Mouse (Mus musculus) left cerebral cortex, adult 8-10 months (tissue): Measurements from ENCODE around the gene Nfkbiz. TPM values are rescaled to one million over a fixed set of nuclear protein-coding genes. Genes with fewer than 3 reads are reported as not detected.
A peak's percentile ranks its signal among the peaks of the same experiment; 100 is the strongest.
"Not testable (repeated sequence)": the region's sequence is repeated elsewhere in the genome, so short reads cannot be mapped to it uniquely, and the experiment has no call there.

Source experiments
- DNase-seq, 2 experiments: peaks; one replicate each; pipeline ENCODE4 v3.0.0; 2022; ENCODE audit warnings: low spot score in 2 of 2
- total RNA-seq, 4 experiments: library from RNA; stranded (reverse); gene quantifications; 2 replicates each; pipeline ENCODE4 v1.2.4; 2022

Gene Nfkbiz
- 1 to 10 TPM; 3.3 to 4.8 (median 3.9) TPM for total RNA-seq

DNA sequence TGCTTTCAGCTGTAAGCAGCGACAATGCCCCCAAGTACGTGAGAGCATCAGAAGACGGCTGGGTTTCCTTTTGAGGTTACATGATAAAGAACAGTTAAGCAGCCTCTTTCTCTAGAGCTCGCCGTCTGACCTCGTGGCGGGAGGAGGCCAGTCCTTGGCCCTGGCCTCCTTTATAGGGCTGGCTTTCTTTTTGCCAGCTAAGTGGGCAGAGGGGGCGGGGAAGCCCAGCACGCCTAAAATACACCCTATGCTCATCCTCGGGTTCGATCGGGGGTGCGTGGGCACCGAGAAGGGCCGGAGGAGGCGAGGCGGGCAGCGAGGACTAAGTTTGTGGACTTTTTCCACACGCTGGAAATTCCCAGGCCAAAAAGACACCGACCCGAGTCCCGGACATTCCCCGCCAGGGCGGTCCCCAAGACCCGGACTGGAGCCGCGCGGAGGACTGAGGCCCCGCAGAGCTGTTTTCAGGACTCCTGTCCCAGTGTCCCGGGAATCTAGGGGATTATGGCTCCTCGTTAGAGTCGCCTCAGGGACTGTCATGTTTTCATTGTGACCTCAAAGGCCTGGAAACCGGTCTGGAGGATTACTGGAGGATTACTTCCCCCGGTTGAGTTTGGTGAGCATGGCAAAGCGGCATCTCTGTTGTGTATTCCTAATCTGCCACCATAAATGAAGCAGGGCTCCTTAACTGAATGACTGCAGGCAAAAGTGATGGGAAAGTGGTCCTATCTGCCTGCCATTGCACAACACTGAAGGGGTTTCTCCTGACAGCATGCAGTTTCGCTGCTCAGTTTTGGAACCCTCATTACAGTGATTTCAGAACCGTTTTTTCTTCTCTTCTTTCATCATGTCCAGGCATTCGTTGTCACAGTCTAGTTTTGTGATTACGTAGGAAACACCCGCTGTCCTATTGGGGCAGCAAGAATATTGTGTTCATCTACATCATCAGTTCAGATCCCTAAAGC lies at the start of gene Nfkbiz:
Gene Nfkbiz (minus strand): TSS at position 390 of the 965 bp plus-strand sequence.
- peak; percentile 54 to 74 for DNase-seq

DNA sequence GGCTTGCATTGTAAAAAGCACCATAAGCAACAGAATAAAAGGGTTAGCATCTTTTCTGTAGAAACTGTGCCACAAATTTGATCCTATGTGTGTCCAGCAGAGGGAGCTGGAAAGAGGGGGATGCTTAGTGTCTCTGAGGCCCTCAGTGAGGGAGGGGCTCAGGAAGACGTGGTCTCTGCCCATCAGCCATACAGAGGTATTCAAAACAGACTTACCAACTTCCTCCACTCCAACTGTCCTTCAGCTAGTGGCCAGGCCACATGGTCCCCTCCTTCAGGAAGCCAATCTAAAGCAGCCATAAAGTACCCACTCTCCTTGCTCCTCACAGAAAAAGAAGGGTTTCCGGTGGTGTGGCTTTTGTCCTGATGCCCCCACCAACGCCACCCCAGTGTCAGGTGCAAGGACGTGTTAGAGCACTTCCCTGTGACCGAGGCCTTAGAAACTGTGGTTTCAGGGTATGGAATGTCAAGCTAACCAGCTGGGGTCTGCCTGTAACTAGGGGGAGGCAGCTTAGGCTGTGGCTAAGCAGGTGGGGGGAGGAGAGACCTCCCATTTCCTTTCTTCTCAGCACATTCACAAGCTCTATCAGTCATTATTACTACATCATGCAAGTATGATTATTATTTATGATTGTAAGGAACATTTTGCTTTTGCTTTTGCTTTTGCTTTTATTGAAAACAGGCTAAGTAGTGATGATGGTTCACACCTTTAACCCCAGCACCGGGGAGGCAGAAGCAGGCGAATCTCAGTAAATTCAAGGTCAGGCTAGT lies 49.3 kb upstream of the Nfkbiz start:
- no peak for DNase-seq

DNA sequence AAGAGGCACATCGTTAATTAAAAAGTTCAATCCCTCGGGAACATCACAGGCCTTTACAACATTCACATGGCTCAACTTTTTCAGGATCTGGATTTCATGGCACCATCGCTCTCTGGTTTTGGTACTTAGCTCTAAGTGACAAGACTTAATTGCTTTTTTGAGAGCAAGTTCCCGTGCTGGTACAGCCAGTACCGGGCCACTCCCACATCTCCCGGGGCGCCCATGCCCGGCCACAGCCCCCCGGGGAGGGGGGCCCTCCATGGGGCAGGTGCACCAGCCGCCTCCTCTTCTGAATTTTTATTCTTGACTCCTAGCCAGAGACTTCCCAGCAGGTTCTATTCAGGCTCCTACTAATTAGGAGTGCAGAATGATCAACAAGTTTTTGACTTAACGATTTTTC lies 45.5 kb upstream of the Nfkbiz start:
- no peak for DNase-seq

DNA sequence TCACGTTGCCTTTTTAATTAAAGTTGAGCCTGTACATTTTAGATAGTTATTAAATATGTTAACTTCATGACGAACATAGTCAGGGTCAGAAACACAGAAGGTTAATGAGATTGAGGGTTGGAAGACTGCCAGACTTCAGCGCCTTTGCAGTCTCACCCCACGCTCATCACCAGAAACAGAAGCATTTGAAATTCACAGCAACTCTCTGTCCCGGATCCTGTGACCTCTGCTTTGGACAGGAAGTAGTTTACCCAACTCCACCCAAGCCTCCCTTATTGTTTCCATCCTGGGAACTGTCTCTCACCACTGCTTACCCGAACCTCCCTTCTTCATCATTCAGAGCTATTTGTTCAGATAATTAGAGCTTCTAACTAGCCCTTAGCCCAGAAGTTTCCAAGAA lies 37.3 kb upstream of the Nfkbiz start:
- no peak for DNase-seq

DNA sequence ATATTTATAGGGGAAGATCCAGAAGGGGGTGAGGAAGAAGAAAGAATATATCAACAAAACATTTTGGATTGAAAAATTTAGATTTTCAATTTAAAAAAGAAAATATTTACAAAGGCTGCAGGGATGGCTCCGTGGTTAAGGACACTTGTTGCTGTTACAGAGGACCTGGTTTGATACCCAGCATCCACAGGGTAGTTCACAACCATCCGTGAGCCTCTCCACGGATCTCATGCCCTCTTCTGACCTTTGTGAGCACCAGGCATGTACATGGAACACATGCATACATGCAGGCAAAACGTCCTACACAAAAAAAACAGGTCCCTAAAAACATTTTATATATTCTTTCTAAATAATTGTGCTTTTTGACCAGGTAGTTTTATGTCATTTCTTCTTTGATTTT lies 25.1 kb upstream of the Nfkbiz start:
- DNase-seq: no peak

DNA sequence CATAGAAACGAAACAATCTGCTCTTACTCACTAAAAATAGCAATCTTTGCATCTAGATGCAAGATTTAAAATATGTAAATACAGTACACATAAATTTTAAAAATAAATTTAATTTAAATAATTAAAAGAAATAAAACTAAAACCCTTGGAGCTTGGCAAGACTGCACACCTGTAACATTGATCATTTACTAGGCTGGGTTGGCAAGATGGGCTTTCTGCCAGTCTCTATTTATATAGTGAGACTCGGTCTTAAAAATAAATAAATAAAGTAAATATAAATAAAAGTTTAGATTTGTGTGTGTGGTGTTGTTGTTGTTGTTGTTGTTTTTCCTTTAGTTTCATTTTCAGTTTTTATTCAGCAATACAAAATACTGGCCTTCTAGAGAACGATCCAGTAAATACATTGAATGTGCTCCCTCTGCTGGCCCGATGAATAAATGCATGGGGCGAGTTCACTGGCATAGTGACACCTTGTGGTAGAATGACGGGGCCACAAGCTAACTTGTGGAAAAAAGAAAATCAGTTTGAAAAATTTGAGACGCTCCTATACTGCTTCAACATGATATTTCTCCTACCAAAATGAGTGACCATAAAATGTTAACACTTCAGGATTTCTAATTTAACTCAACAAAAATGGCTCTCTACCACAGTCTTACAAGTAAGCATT lies 24.6 kb upstream of the Nfkbiz start:
- DNase-seq: no peak

DNA sequence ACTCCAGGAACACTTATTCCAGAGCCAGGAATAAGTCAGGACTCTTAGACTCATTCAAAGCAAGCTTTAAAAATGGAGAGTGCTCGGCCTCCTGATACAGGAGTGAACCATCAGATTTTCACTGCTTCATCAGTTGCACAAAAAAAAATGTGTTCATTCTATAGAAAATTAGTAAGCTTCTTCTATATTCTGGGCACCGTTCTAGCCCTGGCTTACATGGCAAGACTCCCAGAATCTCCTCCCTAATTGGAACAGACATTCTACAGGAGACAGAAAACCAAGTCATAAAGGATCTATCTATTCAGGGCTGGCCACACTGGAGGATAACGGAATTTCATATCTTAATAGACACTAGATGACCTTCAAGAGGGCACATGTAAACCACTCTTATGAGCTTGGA lies 22.4 kb upstream of the Nfkbiz start:
- peak in 1 of 2 experiments; percentile 39 for DNase-seq

DNA sequence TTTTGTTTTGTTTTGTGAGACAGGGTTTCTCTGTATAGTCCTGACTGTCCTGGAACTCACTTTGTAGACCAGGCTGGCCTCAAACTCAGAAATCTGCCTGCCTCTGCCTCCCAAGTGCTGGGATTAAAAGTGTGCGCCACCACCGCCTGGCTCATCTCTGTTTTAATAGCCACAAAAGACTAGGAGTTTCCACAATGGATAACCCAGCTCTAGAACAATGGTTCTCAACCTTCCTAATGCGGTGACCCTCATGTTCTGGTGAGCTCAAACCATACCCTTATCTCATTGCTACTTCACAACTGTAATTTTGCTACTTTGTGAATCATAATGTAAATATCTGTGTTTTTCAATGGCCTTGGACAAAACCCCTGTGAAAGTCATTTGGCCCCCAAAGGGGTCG lies 20.7 kb upstream of the Nfkbiz start:
- not testable (repeated sequence) for DNase-seq

DNA sequence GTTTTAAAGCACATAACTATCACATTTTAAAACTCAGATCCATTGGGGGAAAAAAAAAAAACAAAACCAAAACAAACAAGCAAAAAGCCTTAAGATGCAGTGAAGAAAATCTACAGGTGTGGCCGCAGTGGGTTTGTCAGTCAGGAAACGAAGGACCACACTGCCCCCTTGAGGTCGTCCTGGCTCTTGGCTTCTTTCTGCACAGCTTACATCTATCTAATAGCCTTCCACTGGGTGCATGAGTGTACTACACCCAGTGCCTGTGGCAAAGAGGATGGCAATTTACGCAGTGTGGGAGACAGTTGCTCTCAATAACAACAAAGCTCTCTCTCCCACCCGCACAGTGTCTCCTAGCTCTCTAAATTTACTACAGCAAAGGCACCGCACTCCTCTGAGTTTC lies 19.8 kb upstream of the Nfkbiz start:
- DNase-seq: peak in 1 of 2 experiments; percentile 46

DNA sequence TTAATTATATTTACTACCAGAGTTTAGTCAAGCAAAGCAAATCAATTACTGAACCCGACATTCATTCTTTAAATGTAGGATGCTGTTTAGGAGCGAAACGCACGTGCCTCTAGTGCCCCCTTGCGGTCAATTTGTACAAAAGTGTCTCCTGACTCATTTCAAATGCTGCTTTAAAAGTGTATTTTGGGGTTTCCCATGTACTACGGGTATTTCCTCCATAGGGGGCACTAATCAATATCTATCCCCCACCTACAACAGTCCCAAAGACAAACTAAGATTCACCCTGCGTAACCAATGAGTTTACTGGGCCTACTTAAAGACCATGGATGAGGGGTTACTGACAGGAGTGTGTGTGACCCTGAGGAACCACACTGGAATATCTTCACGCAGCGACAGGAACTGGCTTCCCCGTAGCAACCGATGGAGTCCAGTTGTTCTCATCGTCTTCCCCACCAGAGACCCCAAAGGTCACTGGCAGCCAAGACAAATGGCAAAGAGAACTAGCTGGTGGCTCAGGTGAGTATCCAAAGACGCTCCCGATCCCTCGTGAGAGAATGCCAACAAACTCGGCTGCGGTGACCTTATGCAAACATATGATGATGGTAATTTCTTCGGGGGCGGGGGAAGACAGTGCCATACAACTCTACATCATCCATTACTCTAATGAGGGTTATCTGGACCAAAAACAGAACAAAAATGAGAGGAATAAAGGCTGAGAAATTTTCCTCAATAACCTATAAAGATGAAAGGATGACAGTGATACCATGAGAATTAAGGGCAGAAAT lies 14.4 kb upstream of the Nfkbiz start:
- DNase-seq: peak in 1 of 2 experiments; percentile 33

DNA sequence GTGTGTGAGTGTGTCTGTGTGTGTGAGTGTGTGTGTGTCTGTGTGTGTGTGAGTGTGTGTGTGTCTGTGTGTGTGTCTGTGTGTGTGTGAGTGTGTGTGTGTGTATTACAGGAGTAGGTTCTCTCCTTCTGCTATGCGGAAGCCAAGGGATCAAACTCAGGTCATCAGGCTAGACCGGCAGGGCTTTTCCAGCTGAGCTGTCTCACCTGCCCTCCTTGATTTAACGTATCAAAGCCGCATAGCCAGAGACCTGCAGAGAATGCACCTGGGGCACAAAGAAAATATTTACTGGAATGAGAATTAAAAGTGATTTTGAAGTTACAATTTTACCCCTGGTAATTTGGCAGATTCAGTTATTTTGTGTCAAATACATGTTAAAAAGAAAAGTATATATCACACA lies 13.8 kb upstream of the Nfkbiz start:
- no peak for DNase-seq

DNA sequence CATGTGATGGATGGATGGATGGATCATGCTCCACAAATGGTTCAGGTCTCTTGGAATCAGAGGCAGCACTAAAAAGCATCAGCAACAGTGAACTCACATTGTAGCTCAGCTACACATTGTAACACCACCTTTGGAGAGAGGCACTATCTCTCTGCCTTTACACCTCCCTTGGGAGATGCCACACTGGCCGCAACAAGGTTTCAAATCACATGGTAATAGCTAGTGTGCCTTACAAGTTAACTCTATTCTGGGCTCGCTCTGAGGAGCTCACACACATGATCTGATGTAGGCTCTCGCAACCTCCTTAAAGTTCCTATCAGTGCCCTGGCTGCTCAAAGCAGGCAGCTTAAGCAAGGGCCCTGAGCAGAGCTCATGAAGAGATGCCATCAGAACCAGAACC lies 11.8 kb upstream of the Nfkbiz start:
- DNase-seq: no peak

DNA sequence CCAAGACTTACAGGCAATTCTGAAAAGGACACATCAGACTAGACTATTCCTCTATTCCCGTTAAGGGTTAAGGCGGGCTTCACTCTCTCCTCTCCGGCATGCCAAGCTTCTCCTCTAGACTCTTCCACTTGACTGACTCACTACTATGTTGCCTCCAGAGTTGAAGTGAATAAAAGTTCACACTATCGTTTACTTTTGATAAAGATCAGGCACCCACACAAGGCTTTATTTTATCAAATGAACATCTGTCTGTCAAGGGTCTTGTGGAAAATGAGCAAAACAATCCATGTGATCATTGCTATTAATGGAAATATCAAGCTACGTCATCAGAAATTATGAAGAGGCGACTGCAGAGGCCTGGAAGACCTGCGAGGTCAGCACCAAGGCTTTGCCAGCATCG lies 9.0 kb upstream of the Nfkbiz start:
- no peak for DNase-seq

DNA sequence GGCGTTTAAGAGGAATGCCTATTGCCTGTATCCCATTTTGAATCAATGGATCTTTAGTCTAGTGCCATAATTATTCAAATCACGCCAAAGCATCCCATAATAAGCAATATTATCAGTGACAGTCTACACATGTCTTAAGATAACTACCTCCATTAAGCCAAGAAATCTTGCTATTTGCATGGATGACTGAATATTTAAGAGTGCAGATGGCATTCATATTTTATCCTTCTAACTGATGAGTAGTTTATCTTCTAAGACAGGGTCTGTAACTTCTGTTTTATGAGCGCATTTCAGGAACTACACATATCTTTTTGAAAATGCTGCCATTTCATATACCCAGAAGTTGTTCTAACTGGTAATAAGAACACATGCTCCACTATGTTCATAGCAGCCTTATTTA lies 6.1 kb upstream of the Nfkbiz start:
- DNase-seq: no peak

DNA sequence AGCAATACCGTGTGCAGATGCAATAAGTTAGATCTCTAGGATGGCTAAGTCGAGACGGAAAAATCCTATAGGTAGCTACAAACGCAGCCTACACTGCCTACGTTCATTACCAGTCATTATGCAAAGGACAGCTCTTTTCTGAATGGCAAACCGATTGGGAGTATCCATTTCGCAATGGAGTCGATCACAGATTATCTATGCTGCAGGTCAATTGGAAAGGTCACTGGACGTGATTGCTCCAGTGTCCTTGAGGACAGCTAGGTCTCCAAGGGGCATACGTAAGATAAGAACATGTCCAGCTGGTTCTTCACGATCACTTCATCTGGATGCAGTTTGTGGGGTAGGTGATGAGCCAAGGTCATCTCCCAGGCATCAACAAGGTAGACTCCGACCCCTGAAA lies 5.2 kb upstream of the Nfkbiz start:
- DNase-seq: no peak

DNA sequence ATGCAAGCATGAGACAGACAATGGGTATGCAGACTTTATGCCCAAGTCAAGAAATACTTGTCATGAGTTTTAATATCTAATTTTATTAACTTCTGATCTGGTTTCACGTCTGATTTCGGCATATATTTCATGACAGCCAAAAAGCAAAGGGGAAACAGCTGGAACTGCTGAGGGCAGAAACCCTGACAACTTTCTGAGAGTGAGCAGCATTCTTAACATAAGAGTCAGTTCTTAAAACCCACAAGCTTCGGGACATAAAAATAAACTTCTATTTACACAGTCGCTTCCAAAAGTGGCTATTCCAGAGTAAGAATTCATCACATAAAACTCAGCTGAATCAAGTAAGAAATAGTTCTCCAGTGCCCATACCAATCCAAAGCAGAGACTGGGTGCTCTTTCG lies 4.4 kb upstream of the Nfkbiz start:
- DNase-seq: no peak

DNA sequence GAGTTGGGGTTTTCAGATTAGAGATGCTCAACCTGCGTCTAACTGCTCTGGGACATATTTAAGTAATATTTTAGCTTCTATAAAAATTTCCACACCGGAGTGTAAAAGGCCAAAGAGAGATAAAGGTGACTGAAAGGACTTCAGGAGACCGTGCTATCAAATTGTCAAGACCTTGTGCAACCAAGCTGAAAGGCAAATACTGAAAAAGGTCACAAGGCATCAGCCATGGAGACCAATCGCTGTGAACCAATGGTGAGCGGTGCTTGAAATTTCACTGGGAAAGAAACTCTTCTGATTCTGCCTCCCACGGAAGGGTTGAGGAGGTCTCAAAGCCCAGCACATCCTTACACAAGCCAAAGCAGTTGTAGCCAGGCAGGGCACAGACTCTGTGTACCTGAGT lies 2.8 kb upstream of the Nfkbiz start:
- no peak for DNase-seq

DNA sequence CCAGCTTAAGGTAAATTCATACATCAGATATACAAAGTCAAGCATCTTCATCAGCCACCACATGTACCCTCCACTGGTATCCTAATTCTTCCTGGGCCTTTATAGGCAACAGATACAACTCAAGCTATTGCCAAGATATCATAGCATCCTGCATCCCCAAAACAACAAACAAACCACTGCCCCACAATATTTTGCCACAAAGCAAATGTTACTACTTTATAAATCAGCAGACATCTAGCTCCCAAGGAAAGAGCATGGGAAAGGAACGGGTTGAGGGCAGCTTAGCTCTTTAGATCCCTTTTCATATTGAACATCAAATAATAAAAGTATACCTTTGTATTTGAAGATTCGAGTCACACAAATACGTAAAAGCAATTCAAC lies 580 bp downstream of the Nfkbiz start:
- no peak for DNase-seq

DNA sequence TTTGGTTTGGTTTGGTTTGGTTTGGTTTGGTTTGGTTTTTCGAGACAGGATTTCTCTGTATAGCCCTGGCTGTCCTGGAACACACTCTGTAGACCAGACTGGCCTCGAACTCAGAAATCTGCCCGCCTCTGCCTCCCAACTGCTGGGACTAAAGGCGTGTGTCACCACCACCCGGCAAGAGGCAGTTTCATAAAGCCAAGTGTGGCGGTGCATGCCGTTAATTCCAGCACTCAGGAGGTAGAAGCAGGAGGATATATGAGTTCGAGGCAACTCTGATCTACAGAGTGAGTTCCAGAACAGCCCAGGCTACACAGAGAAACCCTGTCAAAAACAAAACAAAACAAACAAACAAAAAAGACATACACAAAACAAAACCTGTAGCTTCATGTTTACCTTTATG lies 1.0 kb downstream of the Nfkbiz start:
- not testable (repeated sequence) for DNase-seq

DNA sequence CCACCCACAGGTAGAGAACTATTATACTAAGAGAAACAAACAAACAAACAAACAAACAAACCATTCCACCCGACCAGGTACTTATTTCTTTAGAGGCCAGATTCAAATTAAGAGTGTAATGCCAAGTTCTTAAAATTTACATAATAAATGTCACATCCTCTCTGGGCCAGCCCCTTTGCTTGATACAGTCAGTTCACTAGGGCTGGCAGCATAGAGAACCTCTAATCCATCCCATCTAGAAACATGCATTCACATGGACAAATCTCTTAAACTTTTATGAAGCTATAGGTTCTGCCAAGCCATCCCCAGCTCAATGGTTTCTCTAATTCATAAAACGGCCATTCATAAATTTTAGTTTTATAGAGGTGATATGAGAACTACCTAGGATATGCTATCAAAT lies 1.5 kb downstream of the Nfkbiz start:
- DNase-seq: no peak

DNA sequence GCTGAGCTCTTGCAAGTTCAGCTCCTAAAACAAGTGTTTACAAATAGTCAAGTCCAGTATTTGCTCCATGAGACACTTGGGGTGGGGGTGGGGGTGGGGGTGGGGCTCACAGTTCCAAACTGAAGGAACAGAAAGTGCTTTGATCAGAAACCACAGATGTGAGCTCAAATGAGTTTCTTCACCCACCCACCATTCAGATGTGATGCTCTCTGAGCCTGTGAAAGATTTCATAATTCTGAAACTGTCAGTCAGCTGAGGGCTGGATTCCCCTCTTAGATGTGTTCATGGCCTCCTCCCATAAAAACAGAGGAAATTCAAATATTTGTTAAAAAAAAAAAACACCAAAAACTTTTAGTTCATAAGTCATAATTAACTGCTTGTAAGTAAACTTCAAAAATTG lies 2.9 kb downstream of the Nfkbiz start:
- no peak for DNase-seq
